Mouse (Mus musculus) adipocyte (in vitro differentiated cells): Measurements from ENCODE around the gene Psmg4.

Experiments used
- DNase-seq: peaks from one replicate; pipeline ENCODE4 v3.0.0-alpha.2; 2016; ENCODE audit warnings: low spot score

The Psmg4 gene

DNA sequence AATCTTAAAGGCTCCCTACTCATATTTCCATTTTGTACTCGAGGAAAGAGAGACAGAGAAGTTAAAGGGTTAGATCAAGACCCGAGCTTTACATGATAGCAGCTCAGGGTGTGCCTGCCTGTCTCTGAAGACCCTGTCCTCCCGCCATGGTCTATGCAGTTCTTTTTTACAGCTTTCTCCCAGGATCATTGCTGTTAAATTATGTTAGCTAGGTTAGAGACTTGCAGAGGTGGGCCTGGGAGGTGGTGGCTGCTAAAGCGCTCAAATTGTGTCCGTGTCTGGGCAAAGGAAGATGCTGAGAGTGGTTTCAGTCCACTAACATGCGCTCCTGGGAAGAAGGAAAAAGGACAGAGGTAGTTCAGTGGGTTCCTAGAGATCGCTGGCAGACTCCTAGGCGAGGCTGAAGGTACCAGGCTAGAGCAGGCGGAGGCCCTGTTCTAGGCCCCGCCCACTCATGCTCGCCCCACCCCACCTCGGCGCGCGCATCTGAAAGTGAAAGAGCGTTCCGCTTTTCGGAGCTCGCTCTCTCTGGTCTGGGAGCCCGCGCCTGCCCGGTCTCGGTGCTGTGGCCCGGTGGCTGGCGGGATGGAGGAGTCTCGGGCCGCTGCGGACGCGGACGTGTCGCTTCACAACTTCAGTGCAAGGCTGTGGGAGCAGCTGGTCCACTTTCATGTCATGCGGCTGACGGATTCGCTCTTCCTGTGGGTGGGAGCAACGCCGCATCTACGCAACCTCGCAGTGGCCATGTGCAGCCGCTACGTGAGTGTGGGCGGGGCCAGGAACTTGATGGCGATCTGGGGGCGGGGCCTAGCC is at the start of gene Psmg4:
TSS of gene Psmg4 (plus strand) at position 474 of the 813 bp plus-strand sequence.
- DNase-seq = peak; percentile 94

DNA sequence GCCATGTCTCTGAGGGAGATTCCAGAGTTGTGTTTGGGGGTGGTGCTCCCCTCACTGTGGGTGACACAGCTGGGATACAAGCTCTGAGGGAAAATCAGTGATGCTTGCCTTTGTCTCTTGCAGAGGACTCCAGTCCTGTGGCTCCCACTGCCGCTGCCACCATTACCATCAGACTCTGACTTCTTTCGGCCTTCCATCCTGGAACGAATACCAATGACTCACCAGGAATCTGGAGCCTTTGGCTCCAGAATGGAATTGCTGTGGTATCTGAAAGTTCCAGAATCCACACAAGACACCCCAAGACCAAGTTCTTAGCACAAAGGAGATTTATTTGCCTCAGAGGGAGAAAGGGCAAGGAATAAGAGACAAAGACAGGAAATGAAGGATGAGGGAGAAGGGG is 49.7 kb upstream of the Psmg4 start:
- peak; percentile 19 for DNase-seq

DNA sequence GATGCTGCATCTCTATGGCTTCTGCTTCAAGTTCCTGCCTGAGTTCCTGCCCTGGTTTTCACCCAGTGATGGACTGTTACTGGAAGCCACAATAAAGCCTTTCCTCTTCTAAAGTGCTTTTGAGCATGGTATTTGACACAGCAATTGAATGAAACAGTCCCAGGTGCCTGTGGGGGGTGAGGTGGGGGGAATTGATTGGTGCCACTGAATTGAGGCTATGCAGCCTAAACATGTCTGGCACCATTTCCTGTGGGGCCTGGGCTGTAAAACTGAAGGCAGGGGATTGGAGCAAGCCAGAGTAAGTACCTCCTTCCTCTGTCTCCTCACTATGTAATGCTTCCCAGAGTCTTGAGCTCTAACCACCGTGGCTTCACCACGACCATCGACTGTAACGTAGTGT is 48.1 kb upstream of the Psmg4 start:
- no peak for DNase-seq

DNA sequence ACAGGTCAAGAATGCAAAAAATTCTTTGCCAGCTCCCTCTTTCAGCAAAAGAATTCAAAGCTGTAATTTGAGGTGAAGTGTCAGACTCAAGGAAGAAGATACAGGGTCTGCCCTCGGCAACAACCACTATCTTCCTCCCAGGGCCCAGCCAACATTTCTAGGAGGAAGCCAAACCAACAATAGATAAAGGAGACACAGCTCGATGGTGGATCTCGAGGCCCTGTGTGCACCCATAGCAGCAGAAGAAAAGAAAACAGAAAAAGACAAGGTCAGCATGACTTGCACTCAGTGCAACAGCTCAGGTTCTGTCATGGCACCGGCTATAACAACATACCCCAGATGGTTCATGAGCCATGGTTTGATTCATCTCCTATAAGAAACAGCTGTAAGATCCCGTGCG is 46.3 kb upstream of the Psmg4 start:
- no peak for DNase-seq

DNA sequence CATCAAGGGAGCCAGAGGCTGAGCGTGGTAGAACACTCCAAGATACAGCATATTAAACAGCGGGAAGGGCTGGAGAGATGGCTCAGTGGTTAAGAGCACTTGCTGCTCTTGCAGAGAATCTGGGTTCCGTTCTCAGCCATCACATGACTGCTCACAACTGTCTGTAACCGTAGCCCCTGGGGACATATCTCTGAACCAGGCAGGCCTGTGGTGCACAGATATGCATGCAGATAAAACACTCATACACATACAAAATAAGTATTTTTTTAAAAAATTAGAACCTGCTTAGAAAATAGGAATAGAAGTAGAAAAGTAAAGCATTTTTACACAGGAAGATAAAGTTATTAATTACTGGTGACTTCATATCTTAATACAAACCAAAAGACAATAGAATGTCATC is 43.9 kb upstream of the Psmg4 start:
- DNase-seq = no peak

DNA sequence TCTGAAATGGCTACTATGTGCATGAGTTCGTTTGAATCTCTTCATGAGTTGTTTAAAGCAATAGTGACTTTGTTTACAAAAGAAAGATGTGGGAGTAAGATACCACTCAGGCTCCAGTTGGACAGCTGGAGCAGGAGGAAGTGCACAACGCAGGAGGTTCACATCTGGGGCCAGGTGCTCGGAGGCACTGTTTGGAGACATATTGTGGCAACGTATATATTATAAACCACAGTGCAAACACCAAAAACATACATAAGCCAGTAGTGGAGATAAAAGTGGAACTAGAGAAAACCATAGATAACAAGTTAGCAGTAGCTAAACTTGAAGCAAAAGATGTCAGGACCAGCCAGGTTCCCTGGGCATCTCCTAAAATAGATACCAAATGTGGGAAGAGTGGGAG is 43.4 kb upstream of the Psmg4 start:
- no peak for DNase-seq

DNA sequence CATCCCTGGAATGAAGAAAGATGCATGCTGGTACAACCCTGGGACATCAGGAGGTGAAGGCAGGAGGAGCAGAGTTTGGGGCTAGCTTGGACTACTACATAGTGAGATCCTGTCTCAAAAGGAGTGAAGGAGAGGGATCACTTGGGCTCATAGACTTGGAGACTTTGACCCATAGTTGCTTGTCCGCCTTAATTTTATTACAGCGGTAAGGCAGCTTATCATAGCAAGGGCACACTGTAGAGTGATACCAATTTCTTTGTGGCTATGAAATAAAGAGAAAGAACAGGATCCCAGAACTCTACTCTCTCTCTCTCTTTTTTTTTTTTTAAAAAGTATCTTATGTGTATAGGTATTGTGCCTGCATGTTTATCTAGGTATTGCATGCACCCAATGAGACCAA is 42.2 kb upstream of the Psmg4 start:
- no peak for DNase-seq

DNA sequence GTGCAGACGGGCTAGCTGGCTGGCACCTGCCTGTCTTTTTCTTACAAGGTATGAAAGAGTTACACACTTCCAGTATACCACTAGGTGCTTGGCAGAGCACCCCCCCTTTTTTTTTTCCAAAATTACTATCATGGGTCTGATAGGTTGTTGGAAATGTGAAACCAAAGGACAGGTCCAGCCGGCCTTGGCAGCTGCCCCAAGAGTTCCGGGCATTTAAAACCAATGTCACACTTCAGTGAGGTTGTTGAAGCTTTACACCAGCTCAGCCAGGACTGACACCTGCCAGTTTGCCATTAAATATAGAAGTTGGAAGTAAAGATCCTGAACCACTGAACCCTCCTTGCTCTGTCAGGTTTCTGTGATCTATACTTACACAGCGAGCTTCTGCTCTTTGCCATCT is 37.1 kb upstream of the Psmg4 start:
- no peak for DNase-seq

DNA sequence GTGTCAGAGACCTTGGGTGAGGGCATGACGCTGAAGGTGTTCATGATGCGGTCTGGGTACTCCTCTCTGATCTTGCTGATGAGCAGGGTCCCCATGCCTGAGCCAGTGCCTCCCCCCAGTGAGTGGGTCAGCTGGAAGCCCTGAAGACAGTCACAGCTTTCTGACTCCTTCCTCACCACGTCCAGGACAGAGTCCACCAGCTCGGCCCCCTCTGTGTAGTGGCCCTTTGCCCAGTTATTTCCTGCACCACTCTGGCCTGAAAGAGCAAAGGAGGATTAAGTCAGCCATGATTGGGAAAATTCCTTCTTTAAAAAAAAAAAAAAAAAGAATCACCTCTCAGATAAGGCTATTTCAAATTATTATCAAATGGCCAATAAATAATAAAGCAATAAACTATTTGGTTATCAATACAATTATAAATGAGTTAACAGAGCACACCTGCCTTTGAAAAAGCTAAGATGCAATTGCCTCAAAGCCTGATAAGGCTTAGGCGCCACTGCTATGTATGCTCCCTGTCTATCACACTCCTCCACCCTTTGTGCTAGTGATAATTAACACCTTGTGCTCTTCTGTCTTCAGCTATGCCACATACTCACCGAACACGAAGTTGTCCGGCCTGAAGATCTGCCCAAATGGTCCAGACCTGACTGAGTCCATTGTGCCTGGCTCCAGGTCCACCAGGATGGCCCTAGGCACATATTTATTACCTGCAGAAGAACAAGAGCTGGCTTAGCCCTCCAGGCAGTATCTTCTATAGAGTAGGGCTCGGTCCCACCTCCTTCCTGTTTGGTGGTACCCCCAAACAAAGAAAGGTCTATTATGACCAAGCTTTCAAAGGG is 34.3 kb upstream of the Psmg4 start:
- no peak for DNase-seq

DNA sequence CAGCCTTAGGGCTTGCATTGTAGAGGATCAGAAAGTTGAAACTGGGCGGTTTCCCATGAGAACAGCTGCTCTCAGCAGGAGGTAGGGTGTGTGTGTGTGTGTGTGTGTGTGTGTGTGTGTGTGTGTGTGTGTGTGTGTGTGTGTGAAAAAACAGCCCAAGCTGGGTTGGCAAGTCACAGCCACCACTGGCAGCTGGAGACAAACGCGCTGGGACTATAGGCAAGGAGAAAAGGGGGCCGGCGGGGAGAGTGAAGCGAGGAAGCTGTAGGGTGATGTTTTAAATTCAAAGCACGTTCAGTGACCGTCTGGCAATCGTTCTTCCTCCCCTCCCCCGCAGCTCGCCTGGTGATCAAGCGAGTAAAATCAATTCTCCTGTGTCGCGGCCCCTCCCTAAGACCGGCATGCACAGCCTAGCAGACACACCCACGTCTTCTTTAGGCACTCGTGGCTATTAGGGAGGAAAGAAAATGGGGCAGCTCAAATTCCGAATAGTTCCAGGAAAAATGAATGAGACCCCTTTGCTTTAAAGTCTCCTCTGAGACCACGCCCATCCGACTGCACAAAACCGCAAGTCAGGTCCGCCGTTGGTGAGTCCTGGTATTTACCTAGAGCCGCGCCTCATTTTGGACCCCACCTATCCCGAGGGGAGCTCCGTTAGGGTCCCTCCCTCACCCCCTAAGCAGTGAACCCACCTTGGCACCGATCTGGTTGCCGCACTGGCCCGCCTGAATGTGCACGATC is 33.1 kb upstream of the Psmg4 start:
- DNase-seq = peak; percentile 22

DNA sequence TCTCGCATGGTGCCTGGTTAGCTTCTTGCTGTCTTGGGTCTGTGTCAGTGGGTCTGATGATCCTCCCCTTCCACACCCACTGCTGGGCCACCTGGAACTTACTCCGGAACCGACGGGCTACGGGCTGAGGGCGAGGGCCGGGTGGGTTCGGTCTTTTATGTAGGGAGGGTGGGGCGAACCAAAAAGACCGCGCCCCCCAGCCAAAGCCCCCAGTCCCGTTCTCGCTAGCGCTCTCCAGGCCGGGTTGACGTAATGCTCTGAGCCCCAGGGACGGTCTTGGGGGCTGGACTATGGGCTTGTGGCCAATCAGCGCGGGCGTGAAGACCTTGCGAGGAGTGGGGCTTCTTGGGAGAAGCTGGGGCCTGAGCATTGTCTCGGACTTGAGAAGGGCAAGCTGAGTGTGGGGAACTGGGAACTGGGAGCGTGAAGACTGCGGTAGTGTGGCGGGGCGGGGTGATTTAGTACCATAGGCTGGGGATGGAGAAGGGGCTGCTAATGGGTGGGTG is 32.5 kb upstream of the Psmg4 start, which contains the start of gene Tubb2b:
TSS of gene Tubb2b (minus strand) at position 241 of the 506 bp plus-strand sequence.
- DNase-seq = no peak

DNA sequence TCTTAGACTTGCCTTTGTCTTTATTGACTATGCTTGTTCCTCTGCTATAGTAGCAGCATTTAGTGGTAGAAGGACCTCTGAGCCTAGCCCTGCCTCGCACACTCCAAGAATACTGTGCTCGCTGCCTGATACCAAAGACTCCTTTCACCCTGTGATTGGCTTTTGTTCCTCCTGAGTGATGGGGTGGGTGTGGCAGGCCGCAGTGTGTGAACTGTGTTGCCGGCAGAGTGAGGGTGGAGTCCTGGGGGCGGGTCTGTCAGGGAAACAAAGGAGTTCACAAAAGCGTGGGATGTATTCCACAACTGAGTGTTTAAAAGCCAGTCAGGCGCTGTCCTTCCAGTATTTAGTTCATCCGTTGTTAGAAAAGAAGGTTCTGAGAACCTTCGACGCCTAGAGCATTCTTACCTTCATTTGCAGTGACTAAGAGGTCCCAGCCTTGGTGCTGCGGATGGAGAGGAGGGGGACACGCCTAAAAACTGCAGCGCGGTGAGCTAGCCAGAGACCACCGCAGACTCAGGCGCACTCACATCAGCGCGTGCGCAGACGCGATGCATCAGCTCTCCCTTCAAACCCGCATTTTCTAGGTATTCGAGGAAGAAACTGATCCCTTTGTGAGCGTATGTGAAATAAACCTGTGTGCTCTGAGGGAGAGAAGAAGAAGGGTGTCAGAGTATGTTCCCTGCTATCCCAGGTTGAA is 31.6 kb upstream of the Psmg4 start:
- no peak for DNase-seq

DNA sequence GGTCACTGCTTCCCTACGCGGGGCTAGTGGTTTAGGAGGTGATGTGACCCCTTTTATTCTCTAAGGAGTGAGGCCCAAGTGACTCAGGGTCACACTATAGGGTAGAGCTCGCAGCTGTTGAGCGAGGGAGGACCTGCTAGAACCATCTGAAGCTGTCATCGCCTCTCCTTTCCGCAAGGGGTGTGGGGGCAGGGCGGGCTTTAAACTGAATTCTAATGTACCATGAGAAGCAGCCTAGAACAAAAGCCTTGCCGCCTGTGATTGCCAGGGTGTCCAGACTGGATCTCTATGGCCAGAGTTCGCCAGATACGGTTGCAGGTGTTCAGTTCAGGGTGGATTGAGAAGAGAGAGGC is 31.1 kb upstream of the Psmg4 start:
- DNase-seq = no peak

DNA sequence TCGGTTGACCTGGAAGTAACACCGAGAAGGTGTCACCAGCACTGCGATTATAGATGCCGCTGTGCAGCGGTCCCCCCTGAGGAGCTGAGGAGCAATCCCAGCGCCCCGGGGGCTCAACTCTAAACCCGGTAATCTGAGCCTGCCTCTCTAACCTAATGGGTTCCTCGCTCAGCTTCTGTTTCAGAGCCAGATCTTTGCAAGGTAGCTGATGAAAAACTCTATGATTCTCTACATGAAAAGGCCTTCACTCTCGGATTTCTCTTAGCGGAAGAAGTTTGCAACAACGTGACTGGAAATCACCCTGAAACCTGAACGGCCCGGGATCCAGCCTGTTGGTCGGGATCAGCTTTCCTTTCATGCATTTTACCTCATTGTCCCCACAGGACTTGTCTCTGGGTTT is 30.5 kb upstream of the Psmg4 start:
- DNase-seq = no peak

DNA sequence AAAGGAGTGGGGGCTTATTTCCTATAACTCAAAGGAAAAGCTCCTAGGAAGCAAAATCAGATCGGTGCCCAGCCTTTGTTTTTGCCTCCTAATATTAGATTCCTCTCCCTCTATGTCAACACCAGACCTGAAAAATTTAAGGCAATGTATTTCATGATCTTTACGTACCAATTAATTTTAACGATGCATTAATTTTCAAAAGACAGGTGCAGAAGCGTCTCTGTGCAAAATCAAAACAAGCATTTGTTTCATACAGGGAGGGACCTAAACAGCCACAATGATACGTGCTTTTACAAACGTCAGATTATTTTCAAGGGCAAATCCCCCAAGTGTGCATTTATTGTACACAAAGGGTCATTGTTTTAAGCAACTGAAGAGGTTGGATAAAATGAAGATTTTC is 29.9 kb upstream of the Psmg4 start:
- DNase-seq = no peak

DNA sequence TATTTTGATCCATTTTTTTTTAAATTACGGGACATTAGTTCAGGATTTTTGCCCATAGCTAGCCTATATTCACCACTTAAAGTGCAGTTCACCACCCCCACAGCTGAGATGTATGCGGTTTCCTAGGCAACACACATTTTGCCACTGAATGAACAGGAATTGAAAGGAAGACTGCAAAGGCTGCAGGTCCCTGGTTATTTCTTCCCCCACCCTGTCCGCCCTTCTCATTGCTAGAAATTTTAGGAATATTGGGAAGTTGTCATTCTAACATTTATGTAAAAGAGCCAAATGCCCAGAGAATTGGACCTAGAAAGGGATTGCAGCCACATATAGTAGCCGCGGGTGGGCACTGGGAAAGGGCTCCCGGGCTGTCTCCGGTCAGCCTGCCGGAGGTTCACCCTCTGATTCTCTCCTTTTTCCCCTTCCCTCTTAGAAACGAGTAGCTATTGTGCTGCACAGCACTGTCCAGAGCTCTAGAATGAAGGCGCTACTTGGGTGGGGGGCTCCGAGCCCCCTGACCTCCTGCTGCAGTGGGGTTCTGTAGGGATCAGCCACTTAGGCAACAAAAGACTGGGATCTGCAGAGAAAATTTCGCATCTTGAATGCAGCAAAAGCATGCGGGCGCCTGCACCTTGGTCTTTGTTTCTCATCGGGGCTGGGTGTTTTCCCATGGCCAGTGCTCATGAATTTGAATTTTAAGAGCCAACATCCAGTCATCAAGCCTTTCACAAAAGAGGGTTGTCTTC is 29.3 kb upstream of the Psmg4 start:
- no peak for DNase-seq

DNA sequence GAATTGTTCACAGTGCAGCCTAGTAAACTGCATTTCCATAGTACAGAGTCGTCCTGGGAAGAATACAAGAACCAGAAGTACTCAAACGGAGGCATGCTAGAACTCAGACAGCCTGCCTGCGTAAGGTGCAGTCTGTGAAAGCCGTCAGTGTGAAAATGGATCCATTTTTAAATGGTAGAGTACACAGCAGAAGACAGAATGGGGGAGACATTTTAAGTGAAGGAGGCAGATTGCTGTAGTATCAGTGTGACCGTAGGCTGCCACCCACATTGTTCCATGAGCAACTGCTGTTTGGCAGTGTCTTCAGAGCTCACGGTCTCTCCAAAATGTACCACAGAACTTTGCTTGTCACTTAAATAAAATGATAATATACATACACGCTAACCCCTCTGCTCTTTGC is 28.5 kb upstream of the Psmg4 start:
- no peak for DNase-seq

DNA sequence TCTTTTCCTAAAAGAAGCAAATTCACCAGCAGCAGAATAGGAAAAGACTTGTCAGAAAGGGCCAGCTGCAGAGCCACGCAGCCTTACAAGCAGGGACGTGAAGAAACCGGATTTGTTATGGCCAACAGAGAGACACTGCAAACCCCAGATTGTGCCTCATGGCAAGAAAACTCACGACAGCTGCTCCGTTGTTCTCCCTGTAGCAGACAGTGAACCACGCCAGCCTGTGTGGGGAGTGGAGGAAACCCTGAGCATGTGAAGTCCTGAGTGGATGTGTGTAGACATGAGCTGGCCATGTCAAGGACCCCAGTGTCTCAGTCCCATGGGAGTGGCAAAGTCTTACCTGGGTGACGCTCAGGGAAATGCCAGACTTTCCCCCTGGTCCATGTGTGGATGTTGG is 26.2 kb upstream of the Psmg4 start:
- DNase-seq = no peak

DNA sequence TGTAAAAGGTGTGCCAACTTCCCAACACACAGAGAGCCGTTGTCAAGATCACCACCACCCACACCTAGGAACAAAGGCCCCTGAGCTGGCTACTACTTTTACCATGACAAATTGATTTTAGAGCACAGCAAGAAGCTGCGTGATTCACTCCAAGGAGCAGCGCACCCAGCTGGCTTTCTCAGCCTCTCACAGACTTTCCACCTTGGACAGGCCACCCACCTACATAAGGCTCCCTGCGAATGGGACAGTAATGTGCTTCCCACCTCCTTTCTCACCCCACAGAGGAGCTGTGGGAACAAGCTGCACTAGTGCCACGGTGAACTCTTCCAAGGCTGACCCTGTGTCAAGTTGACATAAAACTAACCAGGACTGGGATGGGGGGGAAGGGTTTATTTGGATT is 19.4 kb upstream of the Psmg4 start:
- DNase-seq = no peak

DNA sequence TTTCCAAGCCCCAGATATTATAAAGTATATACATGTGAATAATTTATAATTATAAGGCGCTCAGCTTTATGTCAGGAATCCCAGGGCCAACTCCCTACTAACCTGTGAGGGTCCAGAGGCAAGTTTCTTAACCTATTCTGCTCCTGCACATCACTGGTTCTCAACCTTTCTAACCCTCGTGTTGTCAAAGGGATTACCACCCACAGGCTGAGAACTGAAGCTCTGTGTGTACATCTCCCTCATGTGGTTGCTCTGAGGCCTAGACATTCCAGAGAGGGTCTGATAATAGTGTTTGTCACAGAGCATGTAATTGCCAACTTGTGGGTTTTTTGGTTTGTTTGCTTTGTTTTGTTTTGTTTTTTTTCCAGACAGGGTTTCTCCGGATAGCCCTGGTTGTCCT is 15.8 kb upstream of the Psmg4 start:
- DNase-seq = no peak

DNA sequence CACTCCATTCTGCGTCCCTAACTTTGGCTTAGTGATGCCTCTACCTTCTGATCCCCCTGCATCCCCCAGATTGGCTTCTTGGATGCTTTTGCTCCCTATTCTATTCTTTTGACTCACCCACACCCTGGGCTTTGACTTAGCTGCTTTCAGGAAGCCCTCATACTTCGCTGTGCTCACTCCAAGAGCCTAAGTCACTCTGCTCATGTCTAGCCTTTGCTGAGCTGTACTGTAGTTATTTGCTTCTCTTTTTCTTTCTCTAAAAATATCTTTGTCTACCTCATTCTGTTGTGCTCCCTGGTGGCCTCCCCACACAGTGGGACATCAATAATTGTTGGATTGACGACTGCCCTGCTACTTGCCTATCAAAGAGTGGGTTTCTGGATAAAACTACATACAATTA is 14.6 kb upstream of the Psmg4 start:
- DNase-seq = no peak
